Mouse (Mus musculus): Measurements from ENCODE around the gene Mettl7a3. TPM values are rescaled to one million over a fixed set of nuclear protein-coding genes. Genes with fewer than 3 reads are reported as not detected.
"Not testable (repeated sequence)": the region's sequence is repeated elsewhere in the genome, so short reads cannot be mapped to it uniquely, and the experiment has no call there.

The Mettl7a3 gene
- polyA plus RNA-seq, 1 experiment from 2014 or later = not detected

- H3K4me3 ChIP-seq (ENCODE audit: low read depth, low read length) = peak within 1 kb of the TSS; percentile 46
- H3K36me3 ChIP-seq (ENCODE audit: control insufficient read depth, insufficient read depth, low read length) = no peaks in the 10 kb centered on the region
- H3K27me3 ChIP-seq (ENCODE audit: control insufficient read depth, insufficient read depth, low read length) = no peaks in the 10 kb centered on the region
- ATAC-seq (ENCODE audit: insufficient read depth, low FRiP score, low TSS enrichment) = peak; percentile 75
- H3K9me3 ChIP-seq (ENCODE audit: control insufficient read depth, low read length) = no peaks in the 10 kb centered on the region
- WGBS = 7% methylated on average over 21 of the region's 30 CpGs
- peak within 1 kb of the TSS; percentile 62 for H3K4me2 ChIP-seq (ENCODE audit: low read depth)
- DNase-seq (ENCODE audit: low spot score) = peak; percentile 83
- H3K27ac ChIP-seq (ENCODE audit: low read depth, low read length) = peak within 1 kb of the TSS; percentile 45
- H3K9ac ChIP-seq (ENCODE audit: low read length) = peak within 1 kb of the TSS; percentile 67
- no peaks in the 10 kb centered on the region; the same call in 1 of the 2 replicates for H3K4me1 ChIP-seq (ENCODE audit: control insufficient read depth, insufficient read depth, low read length)
These were observed 30.4 kb upstream of the Mettl7a3 start, which contains the start of gene Mettl7a1 for GRCm38 (mm10) chr15:100304019-100304991. Gene Mettl7a1 (plus strand): TSS chr15:100304140.

- Histone ChIP-seq H3K9me3 (ENCODE audit: control insufficient read depth, low read length) (no peaks in the 10 kb centered on the region), H3K27ac (ENCODE audit: low read depth, low read length) (no peak overlapping the region), H3K36me3 (ENCODE audit: control insufficient read depth, insufficient read depth, low read length) (no peaks in the 10 kb centered on the region), H3K27me3 (ENCODE audit: control insufficient read depth, insufficient read depth, low read length) (no peaks in the 10 kb centered on the region), H3K4me2 (ENCODE audit: low read depth) (no peak overlapping the region), H3K4me3 (ENCODE audit: low read depth, low read length) (no peak overlapping the region), H3K4me1 (ENCODE audit: control insufficient read depth, insufficient read depth, low read length) (no peaks in the 10 kb centered on the region; the same call in 1 of the 2 replicates), H3K9ac (ENCODE audit: low read length) (no peak overlapping the region)
- no peak for ATAC-seq (ENCODE audit: insufficient read depth, low FRiP score, low TSS enrichment)
- 88% methylated on average over 2 of the region's 2 CpGs for WGBS
- no peak for DNase-seq (ENCODE audit: low spot score)
These were observed 28.5 kb upstream of the Mettl7a3 start for GRCm38 (mm10) chr15:100306201-100306600.

DNA sequence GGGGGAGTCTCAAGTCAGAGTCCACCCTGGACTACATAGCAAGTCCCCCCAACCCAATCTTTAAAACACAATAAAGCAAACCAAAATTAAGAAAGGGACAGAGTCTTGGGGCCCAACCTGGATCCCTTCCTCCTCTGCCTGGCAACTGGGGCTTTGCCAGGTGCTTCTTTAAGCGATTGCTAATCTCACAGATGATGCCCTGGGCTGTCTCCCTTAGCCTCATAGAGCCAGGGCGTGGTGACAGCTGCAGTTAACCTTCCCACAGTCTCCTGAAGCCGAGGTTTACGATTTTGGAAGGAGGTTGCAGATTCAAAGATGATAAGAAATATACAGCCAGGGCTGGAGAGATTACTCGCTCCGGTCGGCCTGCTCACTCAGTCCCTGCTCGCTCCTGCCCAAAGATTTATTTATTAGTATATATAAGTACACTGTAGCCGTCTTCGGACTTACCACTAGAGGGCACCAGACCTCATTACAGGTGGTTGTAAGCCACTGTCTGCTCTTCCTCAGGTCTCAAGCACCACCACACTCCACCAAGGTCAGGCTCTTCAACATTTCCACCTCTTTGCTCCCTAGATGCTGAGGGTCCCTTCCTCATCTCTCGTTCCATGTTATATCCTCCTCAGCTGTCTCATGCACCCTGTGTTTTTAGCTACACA, 27.2 kb upstream of the Mettl7a3 start:
- H3K27ac ChIP-seq (ENCODE audit: low read depth, low read length); H3K4me3 ChIP-seq (ENCODE audit: low read depth, low read length); H3K4me1 ChIP-seq (ENCODE audit: control insufficient read depth, insufficient read depth, low read length); ATAC-seq (ENCODE audit: insufficient read depth, low FRiP score, low TSS enrichment); H3K9me3 ChIP-seq (ENCODE audit: control insufficient read depth, low read length); H3K27me3 ChIP-seq (ENCODE audit: control insufficient read depth, insufficient read depth, low read length); H3K36me3 ChIP-seq (ENCODE audit: control insufficient read depth, insufficient read depth, low read length); H3K9ac ChIP-seq (ENCODE audit: low read length); H3K4me2 ChIP-seq (ENCODE audit: low read depth): not testable (repeated sequence)
- 46% methylated on average over 11 of the region's 11 CpGs for WGBS
- peak; percentile 35 for DNase-seq (ENCODE audit: low spot score)

- no peak overlapping the region for H3K27ac ChIP-seq (ENCODE audit: low read depth, low read length)
- 92% methylated on average over 2 of the region's 2 CpGs for WGBS
- H3K4me3 ChIP-seq (ENCODE audit: low read depth, low read length) = no peak overlapping the region
- H3K27me3 ChIP-seq (ENCODE audit: control insufficient read depth, insufficient read depth, low read length) = no peaks in the 10 kb centered on the region
- ATAC-seq (ENCODE audit: insufficient read depth, low FRiP score, low TSS enrichment) (no peak), DNase-seq (ENCODE audit: low spot score) (no peak)
- H3K4me2 ChIP-seq (ENCODE audit: low read depth) = no peak overlapping the region
- no peaks in the 10 kb centered on the region for H3K4me1 ChIP-seq (ENCODE audit: control insufficient read depth, insufficient read depth, low read length)
- H3K9me3 ChIP-seq (ENCODE audit: control insufficient read depth, low read length) = no peaks in the 10 kb centered on the region
- no peak overlapping the region for H3K9ac ChIP-seq (ENCODE audit: low read length)
- no peaks in the 10 kb centered on the region for H3K36me3 ChIP-seq (ENCODE audit: control insufficient read depth, insufficient read depth, low read length)
These were observed 22.4 kb upstream of the Mettl7a3 start for GRCm38 (mm10) chr15:100312346-100312745.

- ATAC-seq (ENCODE audit: insufficient read depth, low FRiP score, low TSS enrichment) (no peak), DNase-seq (ENCODE audit: low spot score) (no peak)
- no peaks in the 10 kb centered on the region for H3K4me1 ChIP-seq (ENCODE audit: control insufficient read depth, insufficient read depth, low read length)
- H3K4me2 ChIP-seq (ENCODE audit: low read depth) = no peak overlapping the region
- no peaks in the 10 kb centered on the region for H3K27me3 ChIP-seq (ENCODE audit: control insufficient read depth, insufficient read depth, low read length)
- H3K4me3 ChIP-seq (ENCODE audit: low read depth, low read length) = no peak overlapping the region
- H3K27ac ChIP-seq (ENCODE audit: low read depth, low read length) = no peak overlapping the region
- no peaks in the 10 kb centered on the region for H3K36me3 ChIP-seq (ENCODE audit: control insufficient read depth, insufficient read depth, low read length)
- no peaks in the 10 kb centered on the region for H3K9me3 ChIP-seq (ENCODE audit: control insufficient read depth, low read length)
- 94% methylated on average over 5 of the region's 5 CpGs for WGBS
- no peak overlapping the region for H3K9ac ChIP-seq (ENCODE audit: low read length)
These were observed 20.1 kb upstream of the Mettl7a3 start for GRCm38 (mm10) chr15:100314448-100315145.

DNA sequence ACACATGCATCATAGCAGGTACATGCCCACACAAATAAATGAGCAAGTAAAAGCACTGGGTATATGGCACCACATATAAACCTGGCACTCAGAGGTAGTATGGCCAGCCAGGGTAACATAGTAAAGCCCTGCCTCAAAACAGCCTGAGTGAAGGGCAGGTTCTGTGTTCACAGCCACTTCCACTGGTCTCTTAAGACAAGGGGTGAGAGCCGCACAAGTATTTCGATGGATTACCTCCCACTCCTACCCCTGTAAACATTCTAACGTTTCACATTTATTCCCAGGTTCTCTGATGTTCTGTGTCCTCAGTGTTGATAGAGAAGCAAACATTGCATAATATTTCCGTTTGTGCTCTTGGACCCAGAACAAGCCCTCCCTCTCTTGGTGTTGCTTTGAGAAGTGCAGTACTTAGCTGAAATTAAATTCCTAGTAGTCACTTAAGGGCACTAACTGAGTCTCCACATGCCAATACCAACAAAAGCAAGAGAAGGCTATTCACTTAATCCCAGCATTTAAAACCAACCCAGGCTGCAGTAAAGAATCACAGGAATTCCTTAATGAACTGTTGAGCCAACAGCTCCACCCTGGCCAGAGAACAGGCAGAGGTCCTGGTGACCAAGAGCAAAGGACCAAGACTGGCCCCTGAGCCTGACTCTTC, 16.6 kb upstream of the Mettl7a3 start:
- H3K4me3 ChIP-seq (ENCODE audit: low read depth, low read length); H3K9me3 ChIP-seq (ENCODE audit: control insufficient read depth, low read length); H3K4me1 ChIP-seq (ENCODE audit: control insufficient read depth, insufficient read depth, low read length); DNase-seq (ENCODE audit: low spot score); H3K9ac ChIP-seq (ENCODE audit: low read length); H3K36me3 ChIP-seq (ENCODE audit: control insufficient read depth, insufficient read depth, low read length); ATAC-seq (ENCODE audit: insufficient read depth, low FRiP score, low TSS enrichment); H3K4me2 ChIP-seq (ENCODE audit: low read depth); H3K27me3 ChIP-seq (ENCODE audit: control insufficient read depth, insufficient read depth, low read length); H3K27ac ChIP-seq (ENCODE audit: low read depth, low read length): not testable (repeated sequence)
- 90% methylated on average over 4 of the region's 4 CpGs for WGBS

DNA sequence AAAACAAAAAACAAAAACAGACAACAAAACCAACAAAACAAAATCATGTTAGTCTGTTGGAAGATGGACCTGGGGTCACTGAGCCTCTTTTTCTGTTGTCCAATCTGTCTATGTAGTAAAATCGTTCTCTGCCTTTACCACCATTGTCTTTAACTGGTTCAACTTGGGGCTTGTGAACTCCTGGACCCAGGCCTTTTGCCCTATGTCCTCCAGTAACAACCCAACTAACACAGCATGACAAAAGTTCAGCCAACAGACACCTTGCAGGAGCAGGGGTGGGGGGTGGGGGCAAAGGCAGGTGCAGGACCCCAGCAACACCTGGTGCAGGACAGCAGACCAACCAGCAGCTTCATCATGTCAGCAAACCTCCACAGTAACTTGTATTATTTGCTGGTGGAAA, 14.8 kb upstream of the Mettl7a3 start:
- H3K4me3 ChIP-seq (ENCODE audit: low read depth, low read length) = no peak overlapping the region
- WGBS = 85% methylated on average over 1 of the region's 1 CpGs
- H3K4me1 ChIP-seq (ENCODE audit: control insufficient read depth, insufficient read depth, low read length) = no peaks in the 10 kb centered on the region
- H3K36me3 ChIP-seq (ENCODE audit: control insufficient read depth, insufficient read depth, low read length) = no peaks in the 10 kb centered on the region
- H3K27me3 ChIP-seq (ENCODE audit: control insufficient read depth, insufficient read depth, low read length) = no peaks in the 10 kb centered on the region
- no peaks in the 10 kb centered on the region for H3K9me3 ChIP-seq (ENCODE audit: control insufficient read depth, low read length)
- no peak overlapping the region for H3K9ac ChIP-seq (ENCODE audit: low read length)
- no peak overlapping the region for H3K27ac ChIP-seq (ENCODE audit: low read depth, low read length)
- no peak overlapping the region for H3K4me2 ChIP-seq (ENCODE audit: low read depth)
- no peak for ATAC-seq (ENCODE audit: insufficient read depth, low FRiP score, low TSS enrichment)
- DNase-seq (ENCODE audit: low spot score) = no peak

DNA sequence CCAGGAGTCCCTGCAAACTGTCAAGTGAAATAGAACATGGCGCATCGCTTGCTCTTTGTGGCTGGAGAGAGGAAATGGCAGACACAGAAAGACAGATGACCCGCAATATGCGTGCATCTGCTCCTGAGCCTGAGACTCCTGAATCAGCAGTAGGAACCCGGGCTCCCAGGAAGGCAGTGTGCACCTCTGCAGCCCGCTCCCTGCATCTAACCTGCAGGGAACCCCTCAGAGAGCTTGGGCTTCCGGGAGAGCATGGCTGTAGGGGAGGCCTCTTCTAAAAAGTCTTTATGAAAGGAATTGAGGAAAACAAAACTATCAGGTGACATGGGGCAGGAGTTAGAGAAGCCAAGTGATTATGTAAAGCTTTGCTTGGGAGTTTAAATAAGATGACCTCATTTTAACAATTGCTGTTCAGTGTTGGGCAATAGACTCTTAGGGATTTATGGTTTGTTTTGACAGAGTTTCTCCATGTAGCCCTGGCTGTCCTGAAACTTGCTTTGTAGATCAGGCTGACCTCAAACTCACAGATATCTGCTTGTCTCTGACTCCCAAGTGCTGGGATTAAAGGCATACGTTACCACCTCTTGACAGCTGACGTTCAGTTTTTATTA, 14.3 kb upstream of the Mettl7a3 start:
- H3K36me3 ChIP-seq (ENCODE audit: control insufficient read depth, insufficient read depth, low read length) = no peaks in the 10 kb centered on the region
- ATAC-seq (ENCODE audit: insufficient read depth, low FRiP score, low TSS enrichment) (no peak), DNase-seq (ENCODE audit: low spot score) (no peak)
- WGBS = 85% methylated on average over 9 of the region's 9 CpGs
- no peak overlapping the region for H3K4me3 ChIP-seq (ENCODE audit: low read depth, low read length)
- H3K4me1 ChIP-seq (ENCODE audit: control insufficient read depth, insufficient read depth, low read length) = no peaks in the 10 kb centered on the region
- H3K27me3 ChIP-seq (ENCODE audit: control insufficient read depth, insufficient read depth, low read length) = no peaks in the 10 kb centered on the region
- H3K4me2 ChIP-seq (ENCODE audit: low read depth) = no peak overlapping the region
- H3K9me3 ChIP-seq (ENCODE audit: control insufficient read depth, low read length) = no peaks in the 10 kb centered on the region
- H3K9ac ChIP-seq (ENCODE audit: low read length) = no peak overlapping the region
- H3K27ac ChIP-seq (ENCODE audit: low read depth, low read length) = no peak overlapping the region
